Mouse (Mus musculus) midbrain, embryonic 12.5 days (tissue): ENCODE measurements at regions not wholly inside any gene's neighbourhood (a gene's known extent, or its start where the extent isn't known, plus 50 kb on each side); places are given as distances from the start of the nearest gene placed in this dataset.

Experiments
- ATAC-seq: fragments of 200-750 bp; cut with Nextera tagmentation; 2 replicates; pipeline ENCODE4 v1.8.0; 2017; ENCODE audit warnings: low read depth, moderate TSS enrichment, moderate library complexity; ENCODE audit not compliant: low FRiP score
- H3K27ac ChIP-seq: fragments of 300-500 bp; sonication (generic); replicated peaks from 2 replicates; pipeline ENCODE4 v1.5.1; 2016; ENCODE audit warnings: mild to moderate bottlenecking
- H3K27me3 ChIP-seq: fragments of 300-500 bp; sonication (generic); 2 replicates; pipeline ENCODE4 v1.6.1; 2016; ENCODE audit warnings: mild to moderate bottlenecking
- H3K36me3 ChIP-seq: fragments of 300-500 bp; sonication (generic); 2 replicates; pipeline ENCODE4 v1.6.1; 2016
- H3K4me1 ChIP-seq: fragments of 300-500 bp; sonication (generic); 2 replicates; pipeline ENCODE4 v1.6.1; 2016
- H3K4me2 ChIP-seq: fragments of 300-500 bp; sonication (generic); replicated peaks from 2 replicates; pipeline ENCODE4 v1.6.1; 2016; ENCODE audit warnings: mild to moderate bottlenecking, moderate library complexity
- H3K4me3 ChIP-seq: fragments of 300-500 bp; sonication (generic); 2 replicates; pipeline ENCODE4 v1.5.1; 2016; ENCODE audit warnings: mild to moderate bottlenecking
- H3K9ac ChIP-seq: fragments of 300-500 bp; sonication (generic); replicated peaks from 2 replicates; pipeline ENCODE4 v1.6.1; 2016; ENCODE audit warnings: mild to moderate bottlenecking, moderate library complexity
- H3K9me3 ChIP-seq: fragments of 300-500 bp; sonication (generic); 2 replicates; pipeline ENCODE4 v1.6.1; 2016; ENCODE audit warnings: mild to moderate bottlenecking
- WGBS: fragments of 180-500 bp; shearing (Covaris S2); methylation state at CpG from one replicate; pipeline ENCODE4 v1.1.7; 2016; 5-methylcytosine and 5-hydroxymethylcytosine counted together

- no peaks in the 10 kb centered on the region for H3K4me1 ChIP-seq
- no peaks in the 10 kb centered on the region for H3K36me3 ChIP-seq
- no peak for ATAC-seq
- no peaks in the 10 kb centered on the region for H3K27me3 ChIP-seq
- H3K27ac ChIP-seq: no peak overlapping the region
- WGBS: 87% methylated on average over 8 of the region's 8 CpGs
- H3K9me3 ChIP-seq: no peaks in the 10 kb centered on the region
- no peak overlapping the region for H3K9ac ChIP-seq
- no peak overlapping the region for H3K4me2 ChIP-seq
- no peak overlapping the region for H3K4me3 ChIP-seq
Observed at GRCm38 (mm10) chr17:62393355-62394006, 487.6 kb downstream of the Efna5 start.

GRCm38 (mm10) chr17:62384053-62384452, 497.1 kb downstream of the Efna5 start:
- WGBS: 88% methylated on average over 16 of the region's 16 CpGs
- Histone ChIP-seq H3K27ac (no peak overlapping the region), H3K4me1 (no peaks in the 10 kb centered on the region), H3K9ac (no peak overlapping the region), H3K27me3 (no peaks in the 10 kb centered on the region), H3K36me3 (no peaks in the 10 kb centered on the region), H3K4me2 (no peak overlapping the region), H3K9me3 (no peaks in the 10 kb centered on the region), H3K4me3 (no peak overlapping the region)
- ATAC-seq: no peak

- H3K9ac ChIP-seq: no peak overlapping the region
- H3K36me3 ChIP-seq: no peaks in the 10 kb centered on the region
- 92% methylated on average over 8 of the region's 8 CpGs for WGBS
- H3K27ac ChIP-seq: no peak overlapping the region
- no peaks in the 10 kb centered on the region for H3K4me1 ChIP-seq
- no peaks in the 10 kb centered on the region for H3K9me3 ChIP-seq
- no peak for ATAC-seq
- H3K4me3 ChIP-seq: no peak overlapping the region
- H3K27me3 ChIP-seq: no peaks in the 10 kb centered on the region
- no peak overlapping the region for H3K4me2 ChIP-seq
Observed at GRCm38 (mm10) chr17:62378868-62379417, 502.2 kb downstream of the Efna5 start.

- no peak for ATAC-seq
- Histone ChIP-seq H3K4me1 (no peaks in the 10 kb centered on the region), H3K36me3 (no peaks in the 10 kb centered on the region), H3K27ac (no peak overlapping the region), H3K27me3 (no peaks in the 10 kb centered on the region), H3K9ac (no peak overlapping the region), H3K9me3 (no peaks in the 10 kb centered on the region), H3K4me3 (no peak overlapping the region), H3K4me2 (no peak overlapping the region)
- WGBS: 90% methylated on average over 3 of the region's 3 CpGs
Observed at GRCm38 (mm10) chr17:62369100-62369499, 512.0 kb downstream of the Efna5 start.

- Histone ChIP-seq H3K4me1 (no peaks in the 10 kb centered on the region), H3K27ac (no peak overlapping the region), H3K4me3 (no peak overlapping the region), H3K9me3 (no peaks in the 10 kb centered on the region), H3K36me3 (no peaks in the 10 kb centered on the region), H3K27me3 (no peaks in the 10 kb centered on the region), H3K4me2 (no peak overlapping the region), H3K9ac (no peak overlapping the region)
- ATAC-seq: no peak
- WGBS: 81% methylated on average over 4 of the region's 4 CpGs
Observed at GRCm38 (mm10) chr17:62367937-62368336, 513.2 kb downstream of the Efna5 start.

GRCm38 (mm10) chr17:62358323-62358722, 522.8 kb downstream of the Efna5 start:
- Histone ChIP-seq H3K4me3 (no peak overlapping the region), H3K9me3 (no peaks in the 10 kb centered on the region), H3K27me3 (no peaks in the 10 kb centered on the region), H3K27ac (no peak overlapping the region), H3K4me2 (no peak overlapping the region), H3K4me1 (no peaks in the 10 kb centered on the region), H3K9ac (no peak overlapping the region), H3K36me3 (no peaks in the 10 kb centered on the region)
- ATAC-seq: no peak

- peaks cover 16% of the 10 kb centered on the region for H3K4me1 ChIP-seq
- H3K27me3 ChIP-seq: no peaks in the 10 kb centered on the region
- 29% methylated on average over 10 of the region's 10 CpGs for WGBS
- no peak overlapping the region for H3K4me3 ChIP-seq
- H3K27ac ChIP-seq: no peak overlapping the region
- H3K9me3 ChIP-seq: no peaks in the 10 kb centered on the region
- ATAC-seq: peak; percentile 76
- no peak overlapping the region for H3K4me2 ChIP-seq
- H3K36me3 ChIP-seq: no peaks in the 10 kb centered on the region
- H3K9ac ChIP-seq: no peak overlapping the region
Observed at GRCm38 (mm10) chr17:62337890-62338557, 543.1 kb downstream of the Efna5 start.

- H3K27me3 ChIP-seq: no peaks in the 10 kb centered on the region
- no peaks in the 10 kb centered on the region for H3K4me1 ChIP-seq
- no peak for ATAC-seq
- H3K4me2 ChIP-seq: no peak overlapping the region
- 82% methylated on average over 4 of the region's 4 CpGs for WGBS
- H3K9ac ChIP-seq: no peak overlapping the region
- H3K36me3 ChIP-seq: no peaks in the 10 kb centered on the region
- no peak overlapping the region for H3K27ac ChIP-seq
- H3K9me3 ChIP-seq: no peaks in the 10 kb centered on the region
- H3K4me3 ChIP-seq: no peak overlapping the region
Observed at GRCm38 (mm10) chr17:62330226-62330625, 550.9 kb downstream of the Efna5 start.

GRCm38 (mm10) chr17:62326844-62327243, 554.3 kb downstream of the Efna5 start:
- no peaks in the 10 kb centered on the region for H3K27me3 ChIP-seq
- no peak overlapping the region for H3K4me3 ChIP-seq
- no peaks in the 10 kb centered on the region for H3K36me3 ChIP-seq
- H3K9me3 ChIP-seq: no peaks in the 10 kb centered on the region
- no peak for ATAC-seq
- H3K27ac ChIP-seq: no peak overlapping the region
- no peaks in the 10 kb centered on the region for H3K4me1 ChIP-seq
- no peak overlapping the region for H3K9ac ChIP-seq
- no peak overlapping the region for H3K4me2 ChIP-seq

GRCm38 (mm10) chr17:62319033-62319432, 562.1 kb downstream of the Efna5 start:
- Histone ChIP-seq H3K4me3 (no peak overlapping the region), H3K9me3 (no peaks in the 10 kb centered on the region), H3K27me3 (no peaks in the 10 kb centered on the region), H3K36me3 (no peaks in the 10 kb centered on the region), H3K9ac (no peak overlapping the region), H3K4me1 (no peaks in the 10 kb centered on the region), H3K4me2 (no peak overlapping the region), H3K27ac (no peak overlapping the region)
- no peak for ATAC-seq
- WGBS: 74% methylated on average over 4 of the region's 4 CpGs

GRCm38 (mm10) chr17:62310059-62310458, 571.1 kb downstream of the Efna5 start:
- H3K4me3 ChIP-seq: no peak overlapping the region
- 56% methylated on average over 3 of the region's 3 CpGs for WGBS

GRCm38 (mm10) chr17:62307111-62307510, 574.0 kb downstream of the Efna5 start:
- no peak overlapping the region for H3K4me3 ChIP-seq
- no peak overlapping the region for H3K9ac ChIP-seq
- H3K27me3 ChIP-seq: no peaks in the 10 kb centered on the region
- no peaks in the 10 kb centered on the region for H3K9me3 ChIP-seq
- ATAC-seq: no peak
- no peaks in the 10 kb centered on the region for H3K36me3 ChIP-seq
- WGBS: 80% methylated on average over 2 of the region's 2 CpGs
- no peaks in the 10 kb centered on the region for H3K4me1 ChIP-seq
- H3K27ac ChIP-seq: no peak overlapping the region
- no peak overlapping the region for H3K4me2 ChIP-seq

More at GRCm38 (mm10) chr17:62310059-62310458, 571.1 kb downstream of the Efna5 start:
- Histone ChIP-seq H3K4me2 (no peak overlapping the region), H3K9me3 (no peaks in the 10 kb centered on the region), H3K4me1 (no peaks in the 10 kb centered on the region), H3K27ac (no peak overlapping the region), H3K36me3 (no peaks in the 10 kb centered on the region), H3K27me3 (no peaks in the 10 kb centered on the region), H3K9ac (no peak overlapping the region)
- no peak for ATAC-seq
